Comparison of ENCODE assay signal across 8 mouse cellular contexts in genomic region chr5:13256321-13256720, GRCm38 (mm10).
"Had no signal": no experiment of that assay in that cellular context is flagged by ENCODE, and none has a peak within 500 bp of the region (broad histone marks: within the 10 kb centered on the region; RNA-seq: fewer than 3 reads in every experiment).

No protein-coding gene starts in this region.

- DNase-seq: lung, adult 18-20 months; lung, postnatal 14 days; lung, postnatal 4 days; midbrain, embryonic 14.5 days; right cerebral cortex, postnatal 14 days; thymus, adult 2 months; thymus, postnatal 25 days; thymus, postnatal 4 days had no signal
